Mouse (Mus musculus) small intestine, adult 2 months (tissue): ENCODE data around the gene Strbp.

Experiments used
- CTCF ChIP-seq: fragments of 200-500 bp; IDR thresholded peaks from 2 replicates; pipeline ENCODE4 v1.5.1; 2012; ENCODE audit warnings: low read depth, mild to moderate bottlenecking, control low read depth, inconsistent platforms, low read length, moderate library complexity, mixed read lengths; ENCODE audit not compliant: insufficient replicate concordance, insufficient read length; ENCODE audit errors: extremely low read depth
- POLR2A ChIP-seq: fragments of 200-500 bp; IDR thresholded peaks from 2 replicates; pipeline ENCODE4 v1.6.1; 2012; ENCODE audit warnings: low read depth, mild to moderate bottlenecking, control low read depth, inconsistent platforms, low read length, moderate library complexity

GRCm38 (mm10) chr2:37516922-37517462 is 186.7 kb downstream of the Strbp start:
- no peak for TF ChIP-seq CTCF
- TF ChIP-seq POLR2A = no peak
